Mouse (Mus musculus) CD4-positive helper T cell, adult 2 months (primary cell): ENCODE measurements at regions not wholly inside any gene's neighbourhood (a gene's known extent, or its start where the extent isn't known, plus 50 kb on each side); places are given as distances from the start of the nearest gene placed in this dataset.

Experiments used
- DNase-seq: peaks from one replicate; pipeline ENCODE4 v3.0.0-alpha.2; 2012; ENCODE audit warnings: low read depth, missing footprints, low spot score

GRCm38 (mm10) chr4:131366656-131367055 is 422.5 kb downstream of the Matn1 start:
- no peak for DNase-seq

GRCm38 (mm10) chr4:131372517-131372916 is 428.3 kb downstream of the Matn1 start:
- no peak for DNase-seq

DNA sequence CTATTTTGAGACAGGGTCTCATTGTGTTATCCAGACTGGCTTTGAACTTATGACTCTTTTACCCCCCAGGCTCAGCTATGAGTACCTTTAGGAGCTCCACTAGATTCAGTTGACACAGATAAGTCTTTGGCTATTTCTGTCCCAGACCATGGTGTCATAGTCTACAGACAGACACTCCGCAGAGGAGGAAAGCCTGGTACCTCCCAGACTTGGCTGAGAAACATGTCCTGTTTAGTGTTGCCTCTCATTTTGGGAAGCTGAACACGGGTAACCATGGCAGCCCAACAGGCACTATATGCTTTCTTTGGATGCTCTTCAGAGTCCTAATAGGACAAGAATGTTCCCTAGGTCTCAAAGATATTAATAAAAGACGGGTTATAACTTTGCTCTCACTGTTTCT is 429.0 kb downstream of the Matn1 start:
- no peak for DNase-seq

DNA sequence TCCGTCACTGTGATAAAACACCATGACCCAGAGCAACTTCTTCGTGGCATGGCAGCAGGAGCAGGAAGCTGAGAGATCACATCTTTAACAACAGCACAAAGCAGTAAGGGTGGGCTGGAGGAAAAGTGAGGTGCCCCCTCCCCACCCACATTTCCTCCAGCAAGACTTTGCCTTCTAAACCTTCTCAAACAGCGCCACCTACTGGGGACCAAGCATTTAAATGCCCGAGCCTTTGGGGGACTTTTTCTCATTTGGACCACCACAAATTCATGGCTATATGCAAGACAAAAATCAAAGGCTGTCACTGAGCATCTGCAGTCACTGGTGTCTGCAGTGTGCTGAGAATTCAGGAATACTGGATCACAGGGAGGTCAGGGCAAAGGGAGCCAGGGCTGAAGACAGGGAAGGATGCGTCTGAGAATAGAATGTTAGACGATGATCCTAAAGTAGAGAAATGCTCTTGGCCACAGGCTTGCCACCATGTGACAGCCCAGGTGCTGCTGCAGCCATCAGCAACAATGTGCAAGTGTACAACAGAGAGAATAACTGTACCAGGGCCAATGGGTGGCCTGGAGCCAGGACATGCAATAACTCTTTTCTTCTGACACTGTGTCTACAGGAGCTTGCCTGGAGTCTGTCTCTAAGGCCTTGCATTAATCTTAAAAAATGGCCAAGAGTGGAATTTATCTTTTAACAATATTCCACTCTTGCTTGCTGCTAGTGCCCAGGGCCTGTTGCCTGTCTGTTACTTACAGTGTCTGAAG is 430.5 kb downstream of the Matn1 start:
- DNase-seq: no peak

GRCm38 (mm10) chr4:131381063-131381462 is 436.9 kb downstream of the Matn1 start:
- no peak for DNase-seq

DNA sequence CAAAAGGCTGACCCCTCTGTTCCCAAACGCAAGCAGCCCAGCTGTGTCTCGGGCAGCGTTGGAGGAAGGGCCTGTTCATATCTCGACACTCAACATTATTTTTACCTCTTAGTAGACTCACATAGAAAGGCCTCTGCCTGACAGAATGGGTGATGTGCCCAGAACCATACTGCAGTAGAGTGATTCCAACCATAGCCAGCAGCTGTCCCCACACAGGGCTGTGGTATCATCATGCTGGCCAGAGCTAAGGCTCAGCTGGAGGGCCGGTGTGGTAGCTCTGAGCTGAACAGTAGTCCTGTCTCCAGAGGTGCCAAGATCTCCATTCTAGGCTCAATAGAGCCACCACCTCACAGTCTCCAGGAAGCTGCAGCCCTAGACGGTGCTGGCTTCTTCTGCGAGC is 437.3 kb downstream of the Matn1 start:
- no peak for DNase-seq

DNA sequence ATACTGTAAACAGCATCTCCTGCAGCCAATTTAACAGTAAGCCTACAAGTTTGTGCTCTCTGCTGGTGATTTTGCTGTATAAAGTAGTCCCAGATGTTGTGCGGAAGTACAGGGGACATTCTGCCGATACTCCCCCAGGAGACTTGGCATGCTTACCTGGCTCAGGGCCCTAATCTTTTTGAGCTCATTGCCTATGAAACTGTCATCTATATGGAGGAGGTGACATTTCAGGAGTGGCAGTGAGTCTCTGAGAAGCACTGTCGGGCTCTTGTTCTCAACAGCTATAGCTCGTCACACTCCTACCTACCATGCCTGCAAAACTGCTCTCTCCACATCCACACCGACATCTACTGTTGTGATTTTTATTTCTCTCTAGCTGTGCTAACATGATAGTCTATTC is 439.7 kb downstream of the Matn1 start:
- no peak for DNase-seq

DNA sequence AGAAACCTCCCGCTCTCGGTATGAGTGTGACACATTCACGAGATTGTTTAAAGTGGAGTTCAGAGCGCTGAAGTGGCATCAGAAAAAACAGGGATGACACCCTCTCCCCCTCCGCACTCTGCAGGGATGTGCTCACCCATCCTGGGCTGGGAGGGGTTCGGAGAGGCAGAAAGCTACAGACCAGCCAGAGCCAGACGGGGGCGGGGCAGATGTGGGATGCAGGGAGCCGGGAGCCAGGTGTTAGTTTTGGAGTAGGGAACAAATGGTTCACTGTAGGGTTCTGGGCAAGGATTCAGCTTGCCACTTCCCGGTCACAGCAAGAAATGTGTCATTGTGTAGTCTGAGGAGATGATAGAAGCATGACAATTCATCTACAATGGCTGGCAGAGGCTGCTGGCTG is 442.8 kb downstream of the Matn1 start:
- no peak for DNase-seq

DNA sequence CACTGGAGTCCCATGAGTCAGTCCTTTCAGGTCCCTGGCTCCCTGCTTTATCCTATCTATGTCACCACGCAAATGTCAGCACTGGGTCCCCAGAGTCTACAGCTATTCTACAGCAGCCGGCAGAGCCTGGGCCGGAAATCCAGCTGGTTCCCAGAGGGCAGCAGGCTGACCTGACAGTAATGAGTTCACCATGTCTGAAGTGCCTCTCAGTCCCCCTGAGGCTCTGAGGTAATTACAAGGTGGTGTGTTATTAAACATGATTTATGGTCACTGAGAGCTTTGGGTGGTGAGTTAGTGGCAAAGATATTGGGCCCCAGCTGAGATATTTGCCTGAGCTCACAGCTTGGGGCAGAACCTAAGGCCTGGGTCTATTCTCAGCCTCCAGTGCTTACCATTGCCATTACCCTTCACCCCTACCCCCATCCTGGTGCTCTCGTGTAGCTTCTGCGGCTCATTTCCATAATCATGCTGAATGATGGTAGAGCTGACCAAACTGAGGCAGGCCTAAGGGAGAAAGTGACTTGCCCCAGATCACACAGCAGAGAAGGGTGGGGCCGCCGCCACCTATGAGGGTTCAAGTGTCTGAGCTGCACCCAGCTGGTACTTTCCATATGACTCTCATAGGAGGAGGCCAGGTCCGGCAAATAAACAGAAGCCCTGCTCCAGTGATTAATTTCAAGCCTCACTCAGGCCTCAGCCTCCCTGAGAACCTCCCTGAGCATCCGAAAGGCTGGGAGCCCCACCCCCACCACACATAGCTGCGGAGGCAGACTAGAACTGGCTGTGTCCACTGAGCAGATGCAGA is 446.8 kb downstream of the Ptpru start:
- DNase-seq: no peak

DNA sequence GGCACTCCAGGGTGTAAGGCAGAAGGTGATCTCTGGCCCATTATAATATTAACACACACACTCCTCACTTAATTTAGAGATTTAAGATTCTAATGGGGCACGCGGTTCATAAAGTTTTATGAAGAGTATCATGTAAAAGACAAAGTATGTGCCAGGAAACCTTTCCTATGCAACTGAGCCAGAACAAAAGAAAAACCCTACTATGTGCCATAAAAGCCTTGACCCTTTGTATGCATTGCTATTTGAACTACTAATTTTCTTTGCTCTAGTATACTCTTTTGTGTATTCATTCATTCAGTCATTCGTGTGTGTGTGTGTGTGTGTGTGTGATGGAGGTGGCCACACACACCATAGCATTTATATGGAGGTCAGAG is 446.2 kb downstream of the Ptpru start:
- no peak for DNase-seq

DNA sequence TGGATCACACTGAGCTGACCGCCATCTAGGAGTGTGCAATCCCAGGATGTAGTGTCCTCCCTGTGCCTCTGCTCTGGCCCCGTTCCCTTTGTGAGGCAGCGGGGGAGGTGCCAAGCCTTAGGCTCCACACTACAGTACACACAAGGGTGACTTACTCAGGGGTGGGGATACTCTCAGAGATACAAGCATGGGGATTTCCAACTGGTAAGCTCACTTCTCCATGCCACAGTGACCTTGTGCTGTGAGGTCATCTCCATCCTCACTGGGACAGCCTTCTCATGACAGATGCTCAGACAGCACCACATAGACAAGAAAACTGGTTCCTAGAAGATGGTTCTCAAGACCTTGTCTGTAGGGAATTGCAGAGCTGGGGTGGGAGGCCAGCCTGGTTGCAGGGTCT is 445.6 kb downstream of the Ptpru start:
- no peak for DNase-seq

- DNase-seq: no peak
Observed at GRCm38 (mm10) chr4:131396226-131396840, 441.8 kb downstream of the Ptpru start.

GRCm38 (mm10) chr4:131397161-131397560 is 440.9 kb downstream of the Ptpru start:
- DNase-seq: no peak

- DNase-seq: no peak
Observed at GRCm38 (mm10) chr4:131400756-131401155, 437.3 kb downstream of the Ptpru start.

DNA sequence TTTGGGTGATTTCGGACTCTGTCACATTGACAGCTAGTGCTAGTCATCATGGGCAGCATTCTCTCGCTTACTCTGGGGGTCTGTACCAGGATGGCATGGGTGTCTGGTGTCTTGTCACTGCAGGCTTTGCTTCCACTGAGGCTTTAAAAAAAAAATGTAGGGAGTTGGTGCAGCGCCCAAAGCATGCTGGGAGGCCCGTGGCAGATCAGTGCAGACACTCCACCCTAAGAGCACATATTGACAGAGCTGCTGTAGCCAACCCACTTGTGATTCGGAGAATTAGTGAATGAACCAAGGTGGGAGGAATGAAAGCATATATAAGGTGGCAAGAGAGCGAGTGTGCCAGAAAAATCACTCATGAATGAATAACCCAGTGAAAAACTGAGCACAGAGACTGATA is 436.8 kb downstream of the Ptpru start:
- DNase-seq: no peak

DNA sequence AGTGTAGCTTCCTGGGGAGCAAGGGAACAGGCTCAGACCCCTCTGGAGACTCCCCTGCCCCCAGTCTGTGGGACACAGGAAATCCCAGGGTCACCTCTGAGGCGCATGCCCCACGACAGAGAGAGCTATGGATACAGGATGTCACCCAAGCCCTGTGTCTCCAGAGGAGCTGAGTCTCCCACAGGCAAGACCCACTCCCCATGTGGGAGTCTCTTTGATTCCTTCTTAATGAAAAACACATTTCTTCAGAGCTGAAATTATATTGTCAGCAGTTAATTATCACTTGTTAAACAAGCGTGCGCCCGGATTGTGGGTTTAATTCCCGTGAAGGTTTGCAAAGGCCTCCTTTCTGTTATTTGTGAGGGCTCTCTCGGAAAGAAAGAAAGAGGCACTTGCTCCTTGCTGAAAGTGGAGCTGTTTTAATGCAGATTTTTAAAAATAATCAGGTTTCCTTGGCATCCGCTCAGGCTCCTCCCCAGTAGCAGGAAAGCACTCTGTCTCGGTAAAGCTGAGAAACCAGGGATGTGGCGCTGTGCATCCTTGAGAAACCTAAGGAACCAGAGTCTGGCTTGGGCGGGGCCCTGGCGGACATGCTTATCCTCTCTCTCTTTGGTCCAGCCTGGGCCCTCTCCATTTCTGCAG is 432.6 kb downstream of the Ptpru start:
- no peak for DNase-seq

- DNase-seq: no peak
Observed at GRCm38 (mm10) chr4:131407464-131407863, 430.6 kb downstream of the Ptpru start.

DNA sequence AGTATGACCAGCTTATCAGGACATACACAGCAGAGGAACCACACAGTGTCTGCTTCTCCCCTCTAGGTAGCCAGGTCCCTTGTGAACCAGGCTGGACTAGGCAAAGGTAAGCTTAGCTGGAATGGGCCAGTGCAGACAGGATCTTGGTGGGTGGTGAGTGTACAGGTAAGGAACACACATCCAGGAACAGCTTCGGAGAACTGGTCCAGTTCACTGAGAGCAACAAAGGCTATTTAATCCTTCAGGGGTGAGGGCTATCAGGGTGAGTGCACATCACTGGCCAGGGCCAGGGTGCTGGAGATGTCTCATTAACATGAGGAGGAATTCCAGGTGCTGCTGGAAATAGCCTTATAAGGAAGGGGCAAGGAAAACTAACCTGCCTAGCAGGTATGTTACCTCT is 429.4 kb downstream of the Ptpru start:
- DNase-seq: no peak

- DNase-seq: no peak
Observed at GRCm38 (mm10) chr4:131409805-131410204, 428.3 kb downstream of the Ptpru start.

- no peak for DNase-seq
Observed at GRCm38 (mm10) chr4:131411936-131412335, 426.2 kb downstream of the Ptpru start.

DNA sequence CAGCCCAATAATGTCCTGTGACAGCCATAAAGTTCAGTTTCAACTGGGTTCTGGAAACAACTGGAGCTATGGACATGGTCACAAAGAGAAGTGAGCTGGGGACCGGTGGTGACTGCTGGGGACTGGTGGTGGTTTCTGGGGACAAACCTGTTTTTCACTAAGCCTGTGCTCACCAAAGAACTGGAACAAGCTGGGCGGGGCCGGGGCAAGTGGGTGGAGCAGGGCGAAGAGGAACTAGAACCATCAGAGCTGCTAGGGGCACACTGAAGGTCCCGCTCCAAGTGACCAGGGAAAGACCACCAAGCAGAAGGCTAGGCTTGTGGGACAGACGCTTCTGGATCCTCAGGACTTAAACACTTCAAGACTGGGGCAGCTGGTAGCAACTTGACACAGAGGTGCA is 424.7 kb downstream of the Ptpru start:
- DNase-seq: no peak

- no peak for DNase-seq
Observed at GRCm38 (mm10) chr4:131415453-131415852, 422.6 kb downstream of the Ptpru start.
